Mouse (Mus musculus) common myeloid progenitor, adult 5-6 weeks (primary cell): ENCODE results near the gene Zbtb2. TPM values are rescaled to one million over a fixed set of nuclear protein-coding genes. Genes with fewer than 3 reads are reported as not detected.

Experiments
- ATAC-seq: replicated peaks from 2 replicates; pipeline ENCODE4 v1.8.0; 2016; ENCODE audit warnings: low read depth, mild to moderate bottlenecking, moderate TSS enrichment, inconsistent platforms; ENCODE audit not compliant: poor library complexity, severe bottlenecking
- total RNA-seq: library from RNA; stranded (forward); fragments of 200-1000, 187-1606 nt; gene quantifications from 2 replicates; pipeline ENCODE4 v1.2.3, GENCODE M21; 2017

Zbtb2 gene
- total RNA-seq, 1 experiment from 2014 or later = 14.9 TPM

GRCm38 (mm10) chr10:4338863-4339461, 48.9 kb downstream of the Zbtb2 start:
- ATAC-seq = 0 out of 2 replicates have a peak, but pooled peaks have one; percentile 6

GRCm38 (mm10) chr10:4334039-4334683, 53.7 kb downstream of the Zbtb2 start:
- peak; percentile 94 for ATAC-seq

- peak; percentile 67 for ATAC-seq
Observed at GRCm38 (mm10) chr10:4333319-4333718, 54.6 kb downstream of the Zbtb2 start.

GRCm38 (mm10) chr10:4332228-4332979, 55.5 kb downstream of the Zbtb2 start:
- no peak for ATAC-seq

- ATAC-seq = no peak
Observed at GRCm38 (mm10) chr10:4327716-4328115, 60.2 kb downstream of the Zbtb2 start.

- ATAC-seq = no peak
Observed at GRCm38 (mm10) chr10:4325562-4325961, 62.3 kb downstream of the Zbtb2 start.

GRCm38 (mm10) chr10:4323885-4324284, 64.0 kb downstream of the Zbtb2 start:
- ATAC-seq = no peak

Other genes starting within 250 kb of the Zbtb2 start
- gene Akap12, start 121.7 kb downstream of the Zbtb2 start, total RNA-seq = under 0.01 and 0.68 TPM in 2 replicates
- gene Rmnd1, start 44.3 kb upstream of the Zbtb2 start, total RNA-seq = 34.6 and 41.6 TPM in 2 replicates
- gene Armt1, start 44.4 kb upstream of the Zbtb2 start, total RNA-seq = 25.6 and 28.2 TPM in 2 replicates
- gene Ccdc170, start 94.4 kb upstream of the Zbtb2 start, total RNA-seq = not detected in 2 replicates
- 6.0 and 11.3 TPM in 2 replicates for gene Esr1, start 223.5 kb upstream of the Zbtb2 start, total RNA-seq